Mouse (Mus musculus): ENCODE measurements around the gene Tulp4. TPM values are rescaled to one million over a fixed set of nuclear protein-coding genes. Genes with fewer than 3 reads are reported as not detected.

Tulp4 gene
- polyA plus RNA-seq, 2 experiments = 55.0 to 96.8 TPM

DNA sequence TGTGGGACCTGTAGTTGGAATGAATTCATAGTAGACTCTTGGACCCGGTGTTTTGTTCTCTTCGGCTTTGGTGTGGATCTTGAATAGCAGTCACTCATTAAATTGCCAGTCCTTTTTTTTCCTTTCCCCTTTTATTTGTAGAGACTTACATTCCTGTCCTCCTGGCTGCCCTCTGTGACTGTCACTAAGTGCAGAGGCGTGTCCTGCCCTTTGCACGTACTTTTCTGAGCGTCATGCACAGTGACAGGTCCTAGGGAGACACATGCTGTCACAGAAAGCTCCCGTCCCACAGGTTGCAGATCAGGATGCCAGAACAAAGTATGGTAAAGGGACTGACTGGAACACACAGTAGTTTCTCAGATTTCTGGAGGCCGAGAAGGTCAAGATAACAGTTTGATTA is 91.3 kb downstream of the Tulp4 start:
- H3K36me3 ChIP-seq (ENCODE audit: control insufficient read depth, insufficient read depth, low read length) = peaks cover 52% of the 10 kb centered on the region
- no peak overlapping the region for H3K27ac ChIP-seq (replicated peaks; ENCODE audit: low read depth, low read length)
- H3K4me1 ChIP-seq (ENCODE audit: control insufficient read depth, insufficient read depth, low read length) = no peaks in the 10 kb centered on the region
- no peaks in the 10 kb centered on the region for H3K9me3 ChIP-seq (ENCODE audit: control insufficient read depth, low read length)
- DNase-seq (ENCODE audit: low spot score) (no peak), ATAC-seq (ENCODE audit: low FRiP score, low read depth) (no peak)
- TF ChIP-seq POLR2A (IDR thresholded peaks at IDR 0.05; ENCODE audit: borderline replicate concordance, extremely low read depth, insufficient read depth, insufficient read length) = no peak
- H3K27me3 ChIP-seq (ENCODE audit: control insufficient read depth, insufficient read depth, low read length) = no peaks in the 10 kb centered on the region
- H3K4me3 ChIP-seq (replicated peaks; ENCODE audit: low read length) = no peak overlapping the region
- H3K9ac ChIP-seq (ENCODE audit: low read depth, low read length, severe bottlenecking) = no peak overlapping the region
- WGBS = 86% methylated on average over 7 of the region's 7 CpGs
- no peak overlapping the region for H3K4me2 ChIP-seq (replicated peaks; ENCODE audit: low read depth, low read length, severe bottlenecking)

GRCm38 (mm10) chr17:6198670-6199069 is 92.4 kb downstream of the Tulp4 start:
- Histone ChIP-seq H3K36me3 (ENCODE audit: control insufficient read depth, insufficient read depth, low read length) (peaks cover 52% of the 10 kb centered on the region), H3K9me3 (ENCODE audit: control insufficient read depth, low read length) (no peaks in the 10 kb centered on the region), H3K9ac (ENCODE audit: low read depth, low read length, severe bottlenecking) (no peak overlapping the region), H3K27me3 (ENCODE audit: control insufficient read depth, insufficient read depth, low read length) (no peaks in the 10 kb centered on the region), H3K4me2 (replicated peaks; ENCODE audit: low read depth, low read length, severe bottlenecking) (no peak overlapping the region), H3K4me1 (ENCODE audit: control insufficient read depth, insufficient read depth, low read length) (no peaks in the 10 kb centered on the region), H3K27ac (replicated peaks; ENCODE audit: low read depth, low read length) (no peak overlapping the region), H3K4me3 (replicated peaks; ENCODE audit: low read length) (no peak overlapping the region)
- no peak for DNase-seq (ENCODE audit: low spot score)
- no peak for ATAC-seq (ENCODE audit: low FRiP score, low read depth)
- TF ChIP-seq POLR2A (IDR thresholded peaks at IDR 0.05; ENCODE audit: borderline replicate concordance, extremely low read depth, insufficient read depth, insufficient read length) = no peak
- WGBS = 88% methylated on average over 6 of the region's 6 CpGs

- no peak for DNase-seq (ENCODE audit: low spot score)
- no peaks in the 10 kb centered on the region for H3K4me1 ChIP-seq (ENCODE audit: control insufficient read depth, insufficient read depth, low read length)
- H3K9ac ChIP-seq (ENCODE audit: low read depth, low read length, severe bottlenecking) = no peak overlapping the region
- 61% methylated on average over 4 of the region's 4 CpGs for WGBS
- H3K9me3 ChIP-seq (ENCODE audit: control insufficient read depth, low read length) = no peaks in the 10 kb centered on the region
- peaks cover 51% of the 10 kb centered on the region for H3K36me3 ChIP-seq (ENCODE audit: control insufficient read depth, insufficient read depth, low read length)
- H3K4me3 ChIP-seq (replicated peaks; ENCODE audit: low read length) = no peak overlapping the region
- H3K4me2 ChIP-seq (replicated peaks; ENCODE audit: low read depth, low read length, severe bottlenecking) = no peak overlapping the region
- H3K27ac ChIP-seq (replicated peaks; ENCODE audit: low read depth, low read length) = no peak overlapping the region
- no peak for ATAC-seq (ENCODE audit: low FRiP score, low read depth)
- H3K27me3 ChIP-seq (ENCODE audit: control insufficient read depth, insufficient read depth, low read length) = no peaks in the 10 kb centered on the region
- TF ChIP-seq POLR2A (IDR thresholded peaks at IDR 0.05; ENCODE audit: borderline replicate concordance, extremely low read depth, insufficient read depth, insufficient read length) = no peak
Measured at GRCm38 (mm10) chr17:6199166-6199565, 92.9 kb downstream of the Tulp4 start.

- no peak for ATAC-seq (ENCODE audit: low FRiP score, low read depth)
- Histone ChIP-seq H3K9me3 (ENCODE audit: control insufficient read depth, low read length) (no peaks in the 10 kb centered on the region), H3K9ac (ENCODE audit: low read depth, low read length, severe bottlenecking) (no peak overlapping the region), H3K27me3 (ENCODE audit: control insufficient read depth, insufficient read depth, low read length) (no peaks in the 10 kb centered on the region), H3K27ac (replicated peaks; ENCODE audit: low read depth, low read length) (no peak overlapping the region), H3K36me3 (ENCODE audit: control insufficient read depth, insufficient read depth, low read length) (peaks cover 52% of the 10 kb centered on the region), H3K4me2 (replicated peaks; ENCODE audit: low read depth, low read length, severe bottlenecking) (no peak overlapping the region), H3K4me3 (replicated peaks; ENCODE audit: low read length) (no peak overlapping the region), H3K4me1 (ENCODE audit: control insufficient read depth, insufficient read depth, low read length) (no peaks in the 10 kb centered on the region)
- no peak for TF ChIP-seq POLR2A (IDR thresholded peaks at IDR 0.05; ENCODE audit: borderline replicate concordance, extremely low read depth, insufficient read depth, insufficient read length)
- DNase-seq (ENCODE audit: low spot score) = no peak
- WGBS = 94% methylated on average over 14 of the region's 14 CpGs
Measured at GRCm38 (mm10) chr17:6201522-6202250, 95.4 kb downstream of the Tulp4 start.

GRCm38 (mm10) chr17:6202389-6203110 is 96.3 kb downstream of the Tulp4 start:
- Histone ChIP-seq H3K27ac (replicated peaks; ENCODE audit: low read depth, low read length) (no peak overlapping the region), H3K4me1 (ENCODE audit: control insufficient read depth, insufficient read depth, low read length) (no peaks in the 10 kb centered on the region), H3K4me2 (replicated peaks; ENCODE audit: low read depth, low read length, severe bottlenecking) (no peak overlapping the region), H3K9me3 (ENCODE audit: control insufficient read depth, low read length) (no peaks in the 10 kb centered on the region), H3K27me3 (ENCODE audit: control insufficient read depth, insufficient read depth, low read length) (no peaks in the 10 kb centered on the region), H3K9ac (ENCODE audit: low read depth, low read length, severe bottlenecking) (no peak overlapping the region), H3K4me3 (replicated peaks; ENCODE audit: low read length) (no peak overlapping the region), H3K36me3 (ENCODE audit: control insufficient read depth, insufficient read depth, low read length) (peaks cover 59% of the 10 kb centered on the region)
- DNase-seq (ENCODE audit: low spot score) (no peak), ATAC-seq (ENCODE audit: low FRiP score, low read depth) (no peak)
- 84% methylated on average over 14 of the region's 14 CpGs for WGBS
- no peak for TF ChIP-seq POLR2A (IDR thresholded peaks at IDR 0.05; ENCODE audit: borderline replicate concordance, extremely low read depth, insufficient read depth, insufficient read length)

Measured in limb, embryonic 14.5 days (tissue).